Mouse (Mus musculus) erythroblast, embryonic 14.5 days (primary cell): ENCODE measurements around the gene Cfap69.

Experiments
- GATA1 ChIP-seq: IDR thresholded peaks from 2 replicates; pipeline ENCODE4 v1.6.1; 2012; ENCODE audit warnings: low read length, inconsistent platforms, mixed read lengths
- TAL1 ChIP-seq: IDR thresholded peaks from 3 replicates; pipeline ENCODE4 v1.6.1; 2012; ENCODE audit warnings: low read length, inconsistent platforms, mixed read lengths

- TF ChIP-seq GATA1 = no peak
- no peak for TF ChIP-seq TAL1
Measured at GRCm38 (mm10) chr5:5679459-5679858, 15.4 kb upstream of the Cfap69 start.
